Mouse (Mus musculus) MEL (cell line): ENCODE results near the gene Gm10271. TPM values are rescaled to one million over a fixed set of nuclear protein-coding genes. Genes with fewer than 3 reads are reported as not detected.

Experiments used
- DNase-seq: peaks from one replicate; pipeline ENCODE4 v3.0.0; 2011; ENCODE audit warnings: low read depth, low spot score
- H3K27ac ChIP-seq: 2 replicates; pipeline ENCODE4 v1.5.1; 2012; ENCODE audit warnings: low read depth, mild to moderate bottlenecking, control low read depth, low read length, moderate library complexity; ENCODE audit not compliant: control insufficient read depth
- H3K27me3 ChIP-seq, 2 experiments: fragments of 150-350 bp in 1 of 2; sonication (generic) in 1 of 2; 2 replicates each; pipeline ENCODE4 v1.6.1; 2012; ENCODE audit warnings: low read length in 2 of 2, mild to moderate bottlenecking in 2 of 2, improper control_type of control experiment in 1 of 2, moderate library complexity in 1 of 2; ENCODE audit not compliant: insufficient read depth in 2 of 2, control insufficient read depth in 1 of 2
- H3K36me3 ChIP-seq, 2 experiments: 2 replicates each; pipeline ENCODE4 v1.6.1; 2012 to 2014; ENCODE audit warnings: low read length in 2 of 2, improper control_type of control experiment in 1 of 2, inconsistent platforms in 1 of 2, mild to moderate bottlenecking in 1 of 2; ENCODE audit not compliant: insufficient read depth in 2 of 2, control insufficient read depth in 1 of 2
- H3K4me1 ChIP-seq, 2 experiments: fragments of 150-350 bp in 1 of 2; sonication (generic) in 1 of 2; 2 replicates each; pipeline ENCODE4 v1.6.1; 2012; ENCODE audit warnings: low read length in 2 of 2, improper control_type of control experiment in 1 of 2, mild to moderate bottlenecking in 1 of 2; ENCODE audit not compliant: insufficient read depth in 2 of 2, control insufficient read depth in 1 of 2
- H3K4me3 ChIP-seq, 2 experiments: fragments of 150-350 bp in 1 of 2; sonication (generic) in 1 of 2; 2 replicates each; pipeline ENCODE4 v1.5.1; 2012; ENCODE audit warnings: low read depth in 2 of 2, low read length in 2 of 2, mild to moderate bottlenecking in 2 of 2, moderate library complexity in 2 of 2, control low read depth in 1 of 2, improper control_type of control experiment in 1 of 2; ENCODE audit not compliant: control insufficient read depth in 1 of 2, insufficient read depth in 1 of 2
- H3K79me2 ChIP-seq: 2 replicates; pipeline ENCODE4 v1.6.1; 2012; ENCODE audit warnings: mild to moderate bottlenecking, low read length, moderate library complexity; ENCODE audit not compliant: control insufficient read depth, poor library complexity, insufficient read depth
- H3K9ac ChIP-seq: 2 replicates; pipeline ENCODE4 v1.6.1; 2012; ENCODE audit warnings: low read depth, mild to moderate bottlenecking, control low read depth, low read length, moderate library complexity; ENCODE audit not compliant: control insufficient read depth, poor library complexity, severe bottlenecking
- H3K9me3 ChIP-seq: fragments of 150-350 bp; sonication (generic); replicated peaks from 2 replicates; pipeline ENCODE4 v1.6.1; 2012; ENCODE audit warnings: mild to moderate bottlenecking, low read length, improper control_type of control experiment, moderate library complexity; ENCODE audit not compliant: insufficient read depth
- CHD1 ChIP-seq: IDR thresholded peaks from 2 replicates; pipeline ENCODE4 v1.6.1; 2012; ENCODE audit warnings: low read depth, mild to moderate bottlenecking, inconsistent platforms, low read length, improper control_type of control experiment
- CHD2 ChIP-seq: IDR thresholded peaks from 2 replicates; pipeline ENCODE4 v1.6.1; 2011; ENCODE audit warnings: low read length, improper control_type of control experiment
- CTCF ChIP-seq, 3 experiments: IDR thresholded peaks in 2 of 3; conservative IDR thresholded peaks in 1 of 3; 2 replicates each; pipeline ENCODE4 v1.5.1; 2011 to 2012; ENCODE audit warnings: low read length in 3 of 3, low read depth in 2 of 3, mild to moderate bottlenecking in 2 of 3, improper control_type of control experiment in 1 of 3, inconsistent platforms in 1 of 3, mixed read lengths in 1 of 3, moderate library complexity in 1 of 3; ENCODE audit not compliant: control insufficient read depth in 1 of 3, insufficient read depth in 1 of 3, poor library complexity in 1 of 3, severe bottlenecking in 1 of 3
- E2F4 ChIP-seq: IDR thresholded peaks from 2 replicates; pipeline ENCODE4 v1.6.1; 2011; ENCODE audit warnings: low read depth, low read length, improper control_type of control experiment, borderline replicate concordance
- ELF1 ChIP-seq: IDR thresholded peaks from 2 replicates; pipeline ENCODE4 v1.6.1; 2014; ENCODE audit warnings: low read depth, mild to moderate bottlenecking, inconsistent platforms, low read length, improper control_type of control experiment, moderate library complexity
- EP300 ChIP-seq, 2 experiments: IDR thresholded peaks; 2 replicates each; pipeline ENCODE4 v1.6.1; 2011; ENCODE audit warnings: improper control_type of control experiment in 2 of 2, low read length in 2 of 2, low read depth in 1 of 2, mild to moderate bottlenecking in 1 of 2
- ETS1 ChIP-seq: IDR thresholded peaks from 2 replicates; pipeline ENCODE4 v1.6.1; 2012; ENCODE audit warnings: low read depth, mild to moderate bottlenecking, inconsistent platforms, low read length, improper control_type of control experiment, moderate library complexity
- GATA1 ChIP-seq: IDR thresholded peaks from 2 replicates; pipeline ENCODE4 v1.6.1; 2011; ENCODE audit warnings: low read depth, low read length, improper control_type of control experiment
- HCFC1 ChIP-seq: IDR thresholded peaks from 2 replicates; pipeline ENCODE4 v1.6.1; 2012; ENCODE audit warnings: low read depth, mild to moderate bottlenecking, inconsistent platforms, low read length, improper control_type of control experiment, moderate library complexity
- KAT2A ChIP-seq: conservative IDR thresholded peaks from 2 replicates; pipeline ENCODE4 v1.6.1; 2012; ENCODE audit warnings: low read depth, low read length, improper control_type of control experiment, inconsistent platforms
- MAFK ChIP-seq: IDR thresholded peaks from 2 replicates; pipeline ENCODE4 v1.6.1; 2011; ENCODE audit warnings: low read depth, mild to moderate bottlenecking, low read length, improper control_type of control experiment, borderline replicate concordance
- MAZ ChIP-seq: IDR thresholded peaks from 2 replicates; pipeline ENCODE4 v1.6.1; 2012; ENCODE audit warnings: low read depth, mild to moderate bottlenecking, inconsistent platforms, low read length, improper control_type of control experiment
- MEF2A ChIP-seq: IDR thresholded peaks from 2 replicates; pipeline ENCODE4 v1.6.1; 2014; ENCODE audit warnings: low read depth, mild to moderate bottlenecking, inconsistent platforms, low read length, improper control_type of control experiment; ENCODE audit not compliant: poor library complexity, insufficient replicate concordance, severe bottlenecking; ENCODE audit errors: extremely low read depth
- MXI1 ChIP-seq: IDR thresholded peaks from 2 replicates; pipeline ENCODE4 v1.6.1; 2011; ENCODE audit warnings: mild to moderate bottlenecking, low read depth, low read length, improper control_type of control experiment
- MYB ChIP-seq: IDR thresholded peaks from 2 replicates; pipeline ENCODE4 v1.6.1; 2011; ENCODE audit warnings: mild to moderate bottlenecking, low read depth, low read length, improper control_type of control experiment
- MYC ChIP-seq: IDR thresholded peaks from 2 replicates; pipeline ENCODE4 v1.6.1; 2011; ENCODE audit warnings: low read depth, mild to moderate bottlenecking, low read length, improper control_type of control experiment, moderate library complexity
- NELFE ChIP-seq: IDR thresholded peaks from 2 replicates; pipeline ENCODE4 v1.6.1; 2011; ENCODE audit warnings: low read depth, low read length, improper control_type of control experiment
- NRF1 ChIP-seq: IDR thresholded peaks from 2 replicates; pipeline ENCODE4 v1.6.1; 2014; ENCODE audit warnings: low read depth, mild to moderate bottlenecking, inconsistent platforms, low read length, improper control_type of control experiment, moderate library complexity; ENCODE audit not compliant: poor library complexity, insufficient read depth, severe bottlenecking
- POLR2AphosphoS2 ChIP-seq: IDR thresholded peaks from 2 replicates; pipeline ENCODE4 v1.6.1; 2011; ENCODE audit warnings: low read length, improper control_type of control experiment
- POLR2AphosphoS5 ChIP-seq: IDR thresholded peaks from 2 replicates; pipeline ENCODE4 v1.6.1; 2012; ENCODE audit warnings: low read depth, borderline replicate concordance, mild to moderate bottlenecking, inconsistent platforms, low read length, moderate library complexity, mixed read lengths
- RAD21 ChIP-seq: IDR thresholded peaks from 2 replicates; pipeline ENCODE4 v1.6.1; 2011; ENCODE audit warnings: mild to moderate bottlenecking, low read depth, low read length, improper control_type of control experiment
- SIN3A ChIP-seq: IDR thresholded peaks from 2 replicates; pipeline ENCODE4 v1.6.1; 2012; ENCODE audit warnings: low read length, improper control_type of control experiment, inconsistent platforms
- SMC3 ChIP-seq: IDR thresholded peaks from 2 replicates; pipeline ENCODE4 v1.6.1; 2011; ENCODE audit warnings: low read depth, low read length, improper control_type of control experiment
- TAL1 ChIP-seq: IDR thresholded peaks from 2 replicates; pipeline ENCODE4 v1.6.1; 2012; ENCODE audit warnings: mild to moderate bottlenecking, inconsistent platforms, low read length, moderate library complexity, mixed read lengths
- TCF12 ChIP-seq: IDR thresholded peaks from 2 replicates; pipeline ENCODE4 v1.6.1; 2014; ENCODE audit warnings: low read depth, mild to moderate bottlenecking, inconsistent platforms, low read length, improper control_type of control experiment, moderate library complexity
- UBTF ChIP-seq: IDR thresholded peaks from 2 replicates; pipeline ENCODE4 v1.6.1; 2012; ENCODE audit warnings: low read depth, mild to moderate bottlenecking, inconsistent platforms, low read length, improper control_type of control experiment, moderate library complexity, borderline replicate concordance; ENCODE audit not compliant: insufficient read depth
- ZC3H11A ChIP-seq: IDR thresholded peaks from 2 replicates; pipeline ENCODE4 v1.6.1; 2012; ENCODE audit warnings: low read depth, mild to moderate bottlenecking, inconsistent platforms, low read length, improper control_type of control experiment
- ZKSCAN1 ChIP-seq: IDR thresholded peaks from 2 replicates; pipeline ENCODE4 v1.6.1; 2012; ENCODE audit warnings: low read depth, mild to moderate bottlenecking, inconsistent platforms, low read length, improper control_type of control experiment, moderate library complexity
- polyA plus RNA-seq, 2 experiments: library from polyadenylated mRNA; stranded (reverse) in 1 of 2; unstranded in 1 of 2; fragments of >175 nt in 1 of 2; fragments of >200 nt in 1 of 2; gene quantifications; 2 replicates each; pipeline versions ENCODE4 v1.2.1 to v1.2.4; 2012; ENCODE audit warnings: low replicate concordance in 2 of 2, low read depth in 1 of 2; ENCODE audit not compliant: insufficient read length in 2 of 2, insufficient read depth in 1 of 2, missing spikeins in 1 of 2
- total RNA-seq: library from RNA; depleted of rRNA; stranded (reverse); fragments of 300-350 nt; gene quantifications from 2 replicates; pipeline ENCODE4 v1.2.3, GENCODE M21; 2012

The Gm10271 gene
- total and polyA plus RNA-seq, 3 experiments, result not detected

GRCm38 (mm10) chr10:116996236-116996600, 23.8 kb upstream of the Gm10271 start (continued):
- TF ChIP-seq EP300 (IDR thresholded peaks at IDR 0.05; ENCODE audit: low read depth in 1 of 2, low read length in 2 of 2), result no peak

DNA sequence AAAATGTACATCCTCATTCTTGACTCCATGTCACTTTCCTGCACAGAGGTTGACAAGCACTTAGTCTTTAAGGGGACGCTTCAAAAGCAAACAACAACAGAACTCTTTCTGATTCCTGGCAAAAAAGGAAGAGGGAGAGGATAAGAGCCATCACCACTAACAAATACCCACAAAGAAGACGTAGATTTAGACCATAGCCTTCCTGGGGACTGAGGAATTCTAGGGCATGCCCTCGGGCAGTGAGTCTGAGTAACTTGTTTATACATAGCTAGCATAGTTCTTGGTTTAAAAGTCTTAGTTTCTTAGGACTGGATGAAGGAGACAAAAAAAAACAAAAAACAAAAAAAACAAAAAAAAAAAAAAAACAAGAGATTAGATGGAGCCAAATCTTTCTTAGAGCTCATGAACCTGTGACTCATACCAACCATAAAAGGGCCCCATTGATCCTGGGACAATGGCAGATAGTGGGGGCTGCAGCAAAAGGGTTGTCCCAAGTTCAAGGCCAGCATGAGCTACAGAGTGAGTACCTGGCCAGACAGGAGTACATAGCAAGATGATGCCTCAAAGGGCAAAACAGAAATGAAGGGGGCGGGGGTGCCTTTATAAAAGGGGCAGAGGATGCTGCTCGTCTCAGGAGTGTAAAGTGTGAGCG, 23.3 kb upstream of the Gm10271 start:
- H3K4me3 ChIP-seq, result no peak overlapping the region
- H3K9ac ChIP-seq, result no peak overlapping the region
- no peak for TF ChIP-seq CHD2
- TF ChIP-seq E2F4, result no peak
- TF ChIP-seq HCFC1, result no peak
- no peak for TF ChIP-seq KAT2A
- TF ChIP-seq ETS1, result no peak
- no peak for TF ChIP-seq TAL1
- TF ChIP-seq CHD1, result no peak
- no peak for TF ChIP-seq ZKSCAN1
- no peak for TF ChIP-seq MYB
- no peak for TF ChIP-seq UBTF
- TF ChIP-seq SIN3A, result no peak
- TF ChIP-seq GATA1, result no peak
- no peak for TF ChIP-seq RAD21
- TF ChIP-seq NELFE, result no peak
- no peak for TF ChIP-seq MXI1
- TF ChIP-seq ZC3H11A, result no peak
- TF ChIP-seq POLR2AphosphoS5, result no peak
- H3K9me3 ChIP-seq, result no peaks in the 10 kb centered on the region
- H3K27me3 ChIP-seq, result peaks cover 0 to 2% of the 10 kb centered on the region in 2 experiments; a peak in 1 of 4 replicates
- no peaks in the 10 kb centered on the region for H3K4me1 ChIP-seq
- no peak overlapping the region for H3K27ac ChIP-seq
- DNase-seq, result no peak
- no peaks in the 10 kb centered on the region for H3K79me2 ChIP-seq
- no peaks in the 10 kb centered on the region for H3K36me3 ChIP-seq

DNA sequence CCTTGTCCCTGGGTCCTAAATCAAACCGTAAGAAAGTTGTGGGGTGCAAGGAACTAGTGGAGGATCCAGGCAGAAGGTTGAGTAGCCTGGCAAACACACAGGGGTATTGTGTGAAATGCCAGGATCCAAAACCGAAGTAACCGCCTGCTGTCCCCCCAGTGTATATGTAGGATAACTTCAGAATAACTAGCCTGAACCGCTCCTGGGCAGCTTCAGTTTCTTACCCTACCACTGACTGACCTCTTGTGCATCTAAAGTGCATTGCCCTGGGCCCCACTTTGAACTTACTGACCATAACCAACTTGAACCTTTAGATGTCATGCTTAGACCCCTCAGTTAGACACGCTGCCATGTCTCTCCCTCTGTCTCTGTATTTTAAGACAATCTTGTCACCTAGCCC, 22.8 kb upstream of the Gm10271 start:
- no peak for TF ChIP-seq ETS1
- TF ChIP-seq NRF1, result no peak
- no peak for TF ChIP-seq TAL1
- TF ChIP-seq SMC3, result no peak
- no peak for TF ChIP-seq CTCF (IDR thresholded peaks at IDR 0.05 in 2 of 3, conservative IDR thresholded peaks at IDR 0.05 in 1 of 3; ENCODE audit: control insufficient read depth in 1 of 3, insufficient read depth in 1 of 3, low read depth in 2 of 3, low read length in 3 of 3, poor library complexity in 1 of 3, severe bottlenecking in 1 of 3)
- no peak for TF ChIP-seq UBTF
- no peak for TF ChIP-seq E2F4
- TF ChIP-seq POLR2AphosphoS2, result no peak
- TF ChIP-seq GATA1, result no peak
- TF ChIP-seq MYC, result no peak
- no peak for TF ChIP-seq MAZ
- no peak for TF ChIP-seq TCF12
- TF ChIP-seq MEF2A, result no peak
- TF ChIP-seq MAFK, result no peak
- no peak for TF ChIP-seq ELF1
- no peak for TF ChIP-seq ZC3H11A
- TF ChIP-seq, all 39 proteins: peak for 0
- no peaks in the 10 kb centered on the region for H3K79me2 ChIP-seq
- no peaks in the 10 kb centered on the region for H3K36me3 ChIP-seq
- H3K27ac ChIP-seq, result no peak overlapping the region
- no peak for DNase-seq
- no peak overlapping the region for H3K4me3 ChIP-seq
- no peak overlapping the region for H3K9ac ChIP-seq
- no peaks in the 10 kb centered on the region for H3K4me1 ChIP-seq
- H3K27me3 ChIP-seq, result peaks cover 0 to 2% of the 10 kb centered on the region in 2 experiments; a peak in 1 of 4 replicates
- no peaks in the 10 kb centered on the region for H3K9me3 ChIP-seq
